Mouse (Mus musculus) liver, adult 2 months (tissue): ENCODE results near the gene Etnk2.

Experiments
- CTCF ChIP-seq: fragments of 200-500 bp; IDR thresholded peaks from 2 replicates; pipeline ENCODE4 v1.5.1; 2011; ENCODE audit warnings: low read depth, low read length, control low read depth
- POLR2A ChIP-seq: fragments of 200-500 bp; IDR thresholded peaks from 2 replicates; pipeline ENCODE4 v1.6.1; 2011; ENCODE audit warnings: low read length, control low read depth; ENCODE audit not compliant: insufficient read depth; ENCODE audit errors: extremely low read depth

- TF ChIP-seq CTCF (no peak), POLR2A (0 out of 2 replicates have a peak, but pooled peaks have one; percentile 5)
Observed at GRCm38 (mm10) chr1:133367606-133368488, 4.5 kb downstream of the Etnk2 start.
